Mouse (Mus musculus) liver, embryonic 14.5 days (tissue): ENCODE results near the gene Dag1. TPM values are rescaled to one million over a fixed set of nuclear protein-coding genes. Genes with fewer than 3 reads are reported as not detected.

Experiments
- ATAC-seq: fragments of 200-750 bp; cut with Nextera tagmentation; 2 replicates; pipeline ENCODE4 v1.8.0; 2017; ENCODE audit warnings: moderate number of reproducible peaks, mild to moderate bottlenecking, moderate library complexity; ENCODE audit not compliant: insufficient read depth
- DNase-seq, 3 experiments: peaks; one replicate each; pipeline ENCODE4 v3.0.0-alpha.2; 2012 to 2013; ENCODE audit warnings: low read depth in 3 of 3, low spot score in 3 of 3
- H3K27ac ChIP-seq: fragments of 300-500 bp; sonication (generic); 2 replicates; pipeline ENCODE4 v1.5.1; 2014; ENCODE audit warnings: moderate library complexity, mild to moderate bottlenecking, control low read depth, inconsistent platforms
- H3K27me3 ChIP-seq: fragments of 300-500 bp; sonication (generic); 2 replicates; pipeline ENCODE4 v1.6.1; 2014; ENCODE audit warnings: mild to moderate bottlenecking, low read length, moderate library complexity; ENCODE audit not compliant: control insufficient read depth, insufficient read depth
- H3K36me3 ChIP-seq: fragments of 300-500 bp; sonication (generic); replicated peaks from 2 replicates; pipeline ENCODE4 v1.6.1; 2014; ENCODE audit warnings: low read depth; ENCODE audit not compliant: control insufficient read depth, insufficient read depth
- H3K4me1 ChIP-seq, 2 experiments: fragments of 200-500 bp in 1 of 2; fragments of 300-500 bp in 1 of 2; sonication (generic) in 1 of 2; replicated peaks; 2 replicates each; pipeline ENCODE4 v1.6.1; 2012 to 2014; ENCODE audit warnings: antibody characterized with exemption in 1 of 2, inconsistent platforms in 1 of 2, low read length in 1 of 2; ENCODE audit not compliant: control insufficient read depth in 2 of 2, insufficient read depth in 2 of 2
- H3K4me2 ChIP-seq: fragments of 300-500 bp; sonication (generic); 2 replicates; pipeline ENCODE4 v1.6.1; 2014; ENCODE audit warnings: low read depth, mild to moderate bottlenecking, control low read depth, moderate library complexity
- H3K4me3 ChIP-seq, 2 experiments: fragments of 200-500 bp in 1 of 2; fragments of 300-500 bp in 1 of 2; sonication (generic) in 1 of 2; 2 replicates each; pipeline ENCODE4 v1.5.1; 2012 to 2014; ENCODE audit warnings: low read depth in 2 of 2, low read length in 2 of 2, mild to moderate bottlenecking in 2 of 2, control low read depth in 1 of 2, inconsistent platforms in 1 of 2, moderate library complexity in 1 of 2; ENCODE audit not compliant: insufficient read depth in 1 of 2
- H3K9ac ChIP-seq: fragments of 300-500 bp; sonication (generic); replicated peaks from 2 replicates; pipeline ENCODE4 v1.6.1; 2014; ENCODE audit warnings: mild to moderate bottlenecking, control low read depth, moderate library complexity
- H3K9me3 ChIP-seq: fragments of 300-500 bp; sonication (generic); 2 replicates; pipeline ENCODE4 v1.6.1; 2016; ENCODE audit warnings: low read length, mixed read lengths; ENCODE audit not compliant: control insufficient read depth
- CTCF ChIP-seq: IDR thresholded peaks from 2 replicates; pipeline ENCODE4 v1.5.1; 2016; ENCODE audit warnings: antibody characterized with exemption, low read depth, control low read depth
- EP300 ChIP-seq: IDR thresholded peaks from 2 replicates; pipeline ENCODE4 v1.6.1; 2016; ENCODE audit warnings: antibody characterized with exemption, low read depth
- WGBS: fragments of 180-500 bp; shearing (Covaris S2); extraction: QIAGEN DNeasy Blood & Tissue Kit; methylation state at CpG from one replicate; pipeline ENCODE4 v1.1.7; 2014; ENCODE audit not compliant: insufficient replicate concordance; 5-methylcytosine and 5-hydroxymethylcytosine counted together
- polyA plus RNA-seq, 2 experiments: library from polyadenylated mRNA; depleted of rRNA in 1 of 2; stranded (reverse) in 1 of 2; unstranded in 1 of 2; fragments of >200 nt; fragmentation: Nextera tagmentation in 1 of 2; extraction: Ambion mirVana in 1 of 2; gene quantifications; 2 replicates each; pipeline versions ENCODE4 v1.2.1 to v1.2.3; 2012 to 2014

Gene Dag1
- polyA plus RNA-seq (2012; rRNA removed) (4.8 and 5.3 TPM in 2 replicates), polyA plus RNA-seq (2014; fragmentation: Nextera tagmentation; extraction: Ambion mirVana) (12.0 and 13.0 TPM in 2 replicates)

GRCm38 (mm10) chr9:108263690-108264190 lies at the start of gene Dag1:
TSS of gene Dag1 (minus strand) at chr9:108263958.
- Histone ChIP-seq H3K36me3 (no peaks in the 10 kb centered on the region), H3K4me3 (peak within 1 kb of the TSS; percentile 65 to 93), H3K9me3 (no peaks in the 10 kb centered on the region), H3K4me1 (peaks cover 14 to 18% of the 10 kb centered on the region in 2 experiments), H3K9ac (peak within 1 kb of the TSS; percentile 86), H3K27ac (peak within 1 kb of the TSS; percentile 66), H3K27me3 (no peaks in the 10 kb centered on the region), H3K4me2 (peak within 1 kb of the TSS; percentile 87)
- TF ChIP-seq EP300 (no peak), CTCF (no peak)
- under 1% methylated on average over 68 of the region's 71 CpGs for WGBS
- DNase-seq (peak; percentile 87 to 90 (median 89)), ATAC-seq (peak; percentile 94)

- ATAC-seq: no peak
- no peak for TF ChIP-seq EP300
- TF ChIP-seq CTCF: no peak
- H3K4me2 ChIP-seq: peak overlapping the region; percentile 91
- H3K4me3 ChIP-seq: peak overlapping the region; percentile 81 to 99
- WGBS: 37% methylated on average over 2 of the region's 2 CpGs
- peak overlapping the region; percentile 80 for H3K27ac ChIP-seq
- no peak for DNase-seq
- no peaks in the 10 kb centered on the region for H3K9me3 ChIP-seq
- H3K27me3 ChIP-seq: no peaks in the 10 kb centered on the region
- peaks cover 9% of the 10 kb centered on the region for H3K36me3 ChIP-seq
- peaks cover 34 to 36% of the 10 kb centered on the region in 2 experiments for H3K4me1 ChIP-seq
- H3K9ac ChIP-seq: peak overlapping the region; percentile 100
These were observed 44.4 kb upstream of the Dag1 start for GRCm38 (mm10) chr9:108308141-108308540.

- Histone ChIP-seq H3K27me3 (no peaks in the 10 kb centered on the region), H3K9ac (peak overlapping the region; percentile 100), H3K4me1 (peaks cover 34 to 36% of the 10 kb centered on the region in 2 experiments), H3K27ac (peak overlapping the region; percentile 99), H3K36me3 (peaks cover 10% of the 10 kb centered on the region), H3K4me3 (peak overlapping the region; percentile 81 to 99), H3K9me3 (no peaks in the 10 kb centered on the region), H3K4me2 (peak overlapping the region; percentile 91)
- ATAC-seq: no peak
- no peak for DNase-seq
- TF ChIP-seq CTCF: no peak
- TF ChIP-seq EP300: peak; percentile 20; the same call in 1 of the 2 replicates
- WGBS: 6% methylated on average over 12 of the region's 12 CpGs
These were observed 43.5 kb upstream of the Dag1 start for GRCm38 (mm10) chr9:108307021-108307807.

GRCm38 (mm10) chr9:108306571-108306980 lies 42.8 kb upstream of the Dag1 start:
- Histone ChIP-seq H3K9me3 (no peaks in the 10 kb centered on the region), H3K4me3 (peak overlapping the region; percentile 81 to 99), H3K27ac (peak overlapping the region; percentile 99), H3K4me1 (peaks cover 30 to 32% of the 10 kb centered on the region in 2 experiments), H3K27me3 (no peaks in the 10 kb centered on the region), H3K36me3 (peaks cover 10% of the 10 kb centered on the region), H3K4me2 (peak overlapping the region; percentile 91), H3K9ac (peak overlapping the region; percentile 100)
- DNase-seq: peak; percentile 70 to 72 (median 70)
- under 1% methylated on average over 46 of the region's 51 CpGs for WGBS
- TF ChIP-seq CTCF: no peak
- no peak for TF ChIP-seq EP300
- ATAC-seq: peak; percentile 76
